Mouse (Mus musculus) naive thymus-derived CD4-positive, alpha-beta T cell, adult 5 months (primary cell): ENCODE measurements around the gene Gm45213. TPM values are rescaled to one million over a fixed set of nuclear protein-coding genes. Genes with fewer than 3 reads are reported as not detected.

ENCODE experiments used
- polyA plus RNA-seq: library from polyadenylated mRNA; unstranded; fragments of 100-300 nt; shearing (Covaris generic); gene quantifications from one replicate; pipeline ENCODE4 v1.2.1, GENCODE M21; 2017

Gene Gm45213
- polyA plus RNA-seq: not detected

DNA sequence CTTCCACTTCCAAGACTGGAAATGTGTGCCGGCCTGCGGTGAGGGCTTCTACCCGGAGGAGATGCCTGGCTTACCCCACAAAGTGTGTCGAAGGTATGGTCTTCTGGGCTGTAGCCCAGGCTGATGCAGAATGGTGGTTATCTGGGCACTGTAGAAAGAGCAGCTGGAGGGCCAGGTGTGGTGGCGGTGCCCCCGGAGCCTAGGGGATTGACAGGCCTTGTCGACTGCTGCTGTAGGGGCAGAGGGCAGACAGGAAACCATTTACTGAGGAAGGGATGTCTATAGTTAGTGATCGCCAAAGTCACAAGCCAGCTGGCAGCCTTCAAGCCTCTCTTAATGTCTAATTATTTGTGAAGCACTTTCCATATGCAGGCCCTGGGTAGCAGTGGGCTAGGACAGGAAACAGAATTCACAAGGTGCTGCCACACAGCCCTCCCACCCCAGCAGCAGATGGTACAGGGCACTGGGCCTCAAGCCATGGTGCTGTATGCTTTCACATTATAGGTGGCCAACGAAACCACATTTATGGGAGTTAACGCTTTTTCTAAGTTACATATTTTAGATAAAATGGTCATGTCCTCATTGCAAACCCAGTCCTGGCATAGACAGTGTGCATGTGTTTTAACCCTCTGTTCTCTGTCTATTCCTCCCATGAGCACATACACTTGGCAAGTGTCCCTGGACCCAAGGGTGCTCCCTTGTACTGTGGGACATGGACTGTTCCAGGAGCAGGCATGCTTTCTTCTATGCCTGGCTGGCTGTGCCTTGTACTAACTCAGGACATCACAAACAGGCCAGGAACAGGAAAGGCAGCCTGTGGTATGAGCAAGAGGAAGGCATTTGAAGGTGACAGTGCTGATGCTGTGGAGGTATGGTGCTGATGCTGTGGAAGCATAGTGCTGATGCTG, at the start of gene Gm45213:
TSS of gene Gm45213 (plus strand) at position 51 of the 908 bp plus-strand sequence.

DNA sequence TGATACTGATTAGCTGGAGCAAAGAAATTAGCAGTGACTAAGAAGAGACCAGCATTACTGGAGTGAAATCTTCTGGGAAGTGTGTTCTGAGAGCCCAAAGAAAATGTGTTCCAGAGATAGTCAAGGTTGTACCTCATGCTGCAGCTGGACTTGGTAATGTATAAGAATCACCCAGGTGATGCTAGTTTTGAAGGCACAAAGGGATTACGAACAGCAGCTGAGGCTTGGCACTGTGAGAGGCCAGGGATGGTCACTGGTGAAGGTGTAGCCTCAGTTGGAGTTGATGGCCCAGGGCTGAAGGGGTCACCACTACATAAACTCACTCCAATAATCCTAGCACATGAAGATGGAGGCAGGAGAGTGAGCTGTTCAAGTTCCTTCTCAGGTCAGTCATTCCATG, 15.3 kb downstream of the Gm45213 start, which contains the start of gene Snrpa1:
TSS of gene Snrpa1 (plus strand) at position 301 of the 400 bp plus-strand sequence.

DNA sequence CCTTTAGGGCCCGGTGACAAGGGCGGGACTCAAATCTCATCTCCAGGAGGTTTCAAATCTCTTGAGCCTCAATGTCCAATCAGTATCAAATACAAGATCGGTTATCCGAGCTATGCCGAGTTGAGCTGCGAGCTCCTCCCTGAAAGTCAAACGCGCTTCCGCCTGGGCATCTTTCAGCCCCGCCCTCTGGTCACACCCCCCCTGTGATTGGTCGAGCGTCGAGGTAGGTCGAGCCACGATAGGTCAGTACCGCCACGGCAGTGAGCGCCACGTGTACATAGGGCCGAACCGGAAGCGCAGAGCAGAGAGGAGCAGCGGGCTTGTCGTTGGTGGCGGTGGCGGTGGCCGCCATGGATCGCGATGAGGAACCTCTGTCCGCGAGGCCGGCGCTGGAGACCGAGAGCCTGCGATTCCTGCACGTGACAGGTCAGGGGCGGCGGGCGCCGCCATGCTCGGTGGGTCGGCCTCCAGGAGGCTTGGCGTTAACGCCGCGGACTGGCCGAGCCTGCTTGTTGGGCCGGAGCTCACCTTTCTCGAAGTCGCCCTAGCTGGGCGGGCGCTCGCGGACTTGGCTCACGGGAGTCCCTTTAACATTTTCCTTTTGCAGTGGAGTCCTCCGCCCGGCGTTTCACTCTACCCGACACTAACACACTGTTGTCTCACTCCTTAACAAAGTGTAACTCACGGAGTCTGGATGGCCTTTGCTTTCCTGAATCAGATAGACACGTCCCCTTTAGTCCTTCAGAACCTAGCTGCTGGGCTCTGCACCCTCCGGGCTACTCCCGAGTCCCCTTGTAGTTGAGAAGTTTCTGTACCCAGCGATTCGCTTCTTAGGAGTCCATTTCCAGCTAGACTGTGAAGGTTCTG, 36.2 kb downstream of the Gm45213 start, which contains the start of gene Selenos:
TSS of gene Selenos (plus strand) at position 286 of the 867 bp plus-strand sequence.

GRCm38 (mm10) chr7:66108961-66109854, 65.8 kb downstream of the Gm45213 start, which contains the start of gene Chsy1:
TSS of gene Chsy1 (plus strand) at chr7:66109515.

Other genes starting within 250 kb of the Gm45213 start
- not detected for gene Pcsk6, start 181.9 kb upstream of the Gm45213 start, polyA plus RNA-seq
- gene Snrpa1, start 15.4 kb downstream of the Gm45213 start, polyA plus RNA-seq: 144 TPM
- 131 TPM for gene Selenos, start 36.0 kb downstream of the Gm45213 start, polyA plus RNA-seq
- gene Chsy1, start 65.9 kb downstream of the Gm45213 start, polyA plus RNA-seq: 2.5 TPM